8 mouse cellular contexts compared by ENCODE assay signal in the genomic region with DNA sequence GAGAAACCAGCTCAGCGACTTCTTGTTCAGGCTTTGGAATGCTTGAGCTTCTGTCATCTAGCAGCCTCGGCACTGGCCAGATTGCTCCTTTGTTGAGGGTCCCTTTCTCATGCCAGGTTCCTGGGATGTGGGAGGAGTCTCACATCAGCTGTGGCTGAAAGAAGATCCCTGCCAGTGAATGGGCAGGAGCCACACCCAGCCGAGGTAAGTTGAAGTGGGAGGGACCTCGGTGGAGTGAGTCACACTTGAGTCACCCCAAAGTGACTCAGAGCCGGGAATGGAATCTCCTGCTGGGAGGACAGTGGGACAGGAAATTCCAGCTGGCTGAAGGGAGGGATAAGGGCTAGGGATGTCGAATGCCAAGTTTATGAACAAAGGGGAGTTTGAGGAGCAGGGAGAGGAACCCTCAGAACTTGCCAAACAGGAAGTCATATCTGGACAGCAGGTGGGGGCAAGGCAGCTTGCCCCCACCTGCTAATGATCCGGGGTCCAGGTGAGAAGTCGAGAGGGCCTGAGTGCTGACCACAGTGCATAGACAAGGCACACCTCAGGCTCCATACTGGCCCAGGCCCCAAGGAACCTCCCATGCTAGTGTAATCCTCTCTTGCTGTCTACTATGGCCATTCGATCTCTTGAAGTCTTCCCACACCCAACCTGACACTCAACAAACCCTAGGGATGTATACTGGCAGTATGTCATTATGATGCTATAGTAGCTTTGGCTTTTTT. TPM values are rescaled to one million over a fixed set of nuclear protein-coding genes. Genes with fewer than 3 reads are reported as not detected.
A peak's percentile ranks its signal among the peaks of the same experiment; 100 is the strongest.
DNase-seq lines count a peak whose midpoint lies in the region; ATAC-seq and TF ChIP-seq lines count a peak whose summit lies in the region.

No protein-coding gene starts in this region.

- H3K4me3 ChIP-seq in lung, postnatal 0 days (ENCODE audit: low read depth, low read length): no peak overlapping the region
- H3K4me3 ChIP-seq in neural tube, embryonic 15.5 days (replicated peaks): no peak overlapping the region

- peak; percentile 30 to 41 for DNase-seq in left cerebral cortex, adult 18-20 months (ENCODE audit: low spot score in 2 of 2)
- DNase-seq in left cerebral cortex, adult 11 months (ENCODE audit: low spot score): no peak
- DNase-seq in adrenal gland, postnatal 10 days: peak; percentile 56
- peak; percentile 42 for DNase-seq in gastrocnemius, postnatal 25 days
- peak; percentile 35 for DNase-seq in kidney, adult 18-20 months
- peak; percentile 97 for DNase-seq in lung, postnatal 0 days (ENCODE audit: low spot score)
- no peak for DNase-seq in thymus, postnatal 4 days

- no peak for TF ChIP-seq CTCF in lung, postnatal 0 days (IDR thresholded peaks at IDR 0.05)

- H3K27me3 ChIP-seq in lung, postnatal 0 days (replicated peaks; ENCODE audit: insufficient read depth, low read length): no peaks in the 10 kb centered on the region
- no peaks in the 10 kb centered on the region for H3K27me3 ChIP-seq in neural tube, embryonic 15.5 days (replicated peaks)

- H3K36me3 ChIP-seq in lung, postnatal 0 days (ENCODE audit: insufficient read depth, low read length): no peaks in the 10 kb centered on the region
- H3K36me3 ChIP-seq in neural tube, embryonic 15.5 days: no peaks in the 10 kb centered on the region

- no peak overlapping the region for H3K4me2 ChIP-seq in lung, postnatal 0 days (replicated peaks; ENCODE audit: low read depth, low read length)
- H3K4me2 ChIP-seq in neural tube, embryonic 15.5 days: no peak overlapping the region

- H3K27ac ChIP-seq in lung, postnatal 0 days (ENCODE audit: low read length): peak overlapping the region; percentile 70
- no peak overlapping the region for H3K27ac ChIP-seq in neural tube, embryonic 15.5 days (replicated peaks)

- H3K9me3 ChIP-seq in lung, postnatal 0 days (ENCODE audit: low read length): no peaks in the 10 kb centered on the region
- no peaks in the 10 kb centered on the region for H3K9me3 ChIP-seq in neural tube, embryonic 15.5 days (replicated peaks)

- peak; percentile 96 for TF ChIP-seq EP300 in lung, postnatal 0 days (IDR thresholded peaks at IDR 0.05)

- peak; percentile 98 for ATAC-seq in lung, postnatal 0 days
- ATAC-seq in neural tube, embryonic 15.5 days (ENCODE audit: low FRiP score): no peak

- 8% methylated on average over 9 of the region's 9 CpGs for WGBS in lung, postnatal 0 days
- WGBS in neural tube, embryonic 15.5 days: 16% methylated on average over 9 of the region's 9 CpGs

- peaks cover 5% of the 10 kb centered on the region; the same call in 1 of the 2 replicates for H3K4me1 ChIP-seq in lung, postnatal 0 days (ENCODE audit: insufficient read depth, low read depth, low read length)
- peaks cover 3% of the 10 kb centered on the region; the same call in 1 of the 2 replicates for H3K4me1 ChIP-seq in neural tube, embryonic 15.5 days

- H3K9ac ChIP-seq in lung, postnatal 0 days (replicated peaks; ENCODE audit: low read depth): no peak overlapping the region
- no peak overlapping the region for H3K9ac ChIP-seq in neural tube, embryonic 15.5 days (replicated peaks)

RNA-seq across cellular contexts. Expression of a gene that starts 27.1 kb away (rescaled TPM):
- total RNA-seq in left cerebral cortex, adult 18-20 months (2021): 10 to 100 TPM; 74.5 to 74.7 TPM
- total RNA-seq in adrenal gland, postnatal 10 days (2021): 10 to 100 TPM; 85.5 to 91.6 TPM
- 100 to 1,000 TPM; 128 to 136 TPM for total RNA-seq in gastrocnemius, postnatal 25 days (2021)
- 43.0 and 47.6 TPM in 2 replicates for polyA plus RNA-seq in lung, postnatal 0 days (2015; fragmentation: Nextera tagmentation; extraction: Ambion mirVana)
- polyA plus RNA-seq in neural tube, embryonic 15.5 days (2015; fragmentation: Nextera tagmentation; extraction: Ambion mirVana): 36.5 and 40.9 TPM in 2 replicates

RNA-seq across cellular contexts. Expression of a gene that starts 31.6 kb away (rescaled TPM):
- total RNA-seq in left cerebral cortex, adult 18-20 months (2021): 100 to 1,000 TPM; 420 to 461 TPM
- total RNA-seq in adrenal gland, postnatal 10 days (2021): 100 to 1,000 TPM; 483 to 577 TPM
- 100 to 1,000 TPM in 1 of 2 experiments, 10 to 100 TPM in 1; 81.7 to 136 TPM for total RNA-seq in gastrocnemius, postnatal 25 days (2021)
- 2,084 and 2,244 TPM in 2 replicates for polyA plus RNA-seq in lung, postnatal 0 days (2015; fragmentation: Nextera tagmentation; extraction: Ambion mirVana)
- 3,928 and 4,902 TPM in 2 replicates for polyA plus RNA-seq in neural tube, embryonic 15.5 days (2015; fragmentation: Nextera tagmentation; extraction: Ambion mirVana)

Comparison
In these comparisons a context has a peak if more than half of its experiments do, and no peak if none do; other contexts are left out.
1. DNase-seq: peak in left cerebral cortex, adult 18-20 months (2 of 2), adrenal gland, postnatal 10 days (single experiment), gastrocnemius, postnatal 25 days (single experiment), kidney, adult 18-20 months (single experiment) and lung, postnatal 0 days (single experiment); none in left cerebral cortex, adult 11 months (single experiment) and thymus, postnatal 4 days (single experiment).